Mouse (Mus musculus): ENCODE measurements around the gene Pygo2.

The Pygo2 gene

DNA sequence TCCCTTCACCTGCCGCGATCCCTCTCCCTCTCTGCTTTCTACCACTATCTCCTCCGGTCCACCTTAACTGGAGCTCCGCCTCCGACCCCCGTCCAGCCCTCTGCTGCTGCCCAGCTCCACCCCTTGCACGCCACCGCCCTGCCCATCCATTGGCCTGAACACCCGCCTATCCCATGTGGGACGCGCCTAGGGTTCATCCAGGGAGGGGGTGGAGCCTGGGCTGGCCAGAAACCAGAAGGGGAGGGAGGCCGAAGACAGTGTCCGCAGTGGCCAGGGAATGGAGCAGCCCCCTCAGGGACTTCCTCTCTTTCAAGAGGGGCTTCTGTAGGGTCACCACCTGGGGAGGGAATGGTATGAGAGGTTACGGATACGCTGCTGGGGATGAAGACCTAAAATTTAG lies 36.4 kb upstream of the Pygo2 start:
- peak; percentile 99 for DNase-seq

- peak; percentile 94 for DNase-seq
Measured at GRCm38 (mm10) chr3:89394006-89394893, 35.8 kb upstream of the Pygo2 start, which contains the start of gene Zbtb7b. Gene Zbtb7b, minus strand, starts transcription at chr3:89394776.

- DNase-seq = peak; percentile 94
Measured at GRCm38 (mm10) chr3:89394894-89395256, 35.1 kb upstream of the Pygo2 start.

- peak; percentile 47 for DNase-seq
Measured at GRCm38 (mm10) chr3:89395419-89395805, 34.6 kb upstream of the Pygo2 start.

- DNase-seq = peak; percentile 86
Measured at GRCm38 (mm10) chr3:89395806-89396653, 34.0 kb upstream of the Pygo2 start.

- no peak for DNase-seq
Measured at GRCm38 (mm10) chr3:89396654-89397005, 33.4 kb upstream of the Pygo2 start.

DNA sequence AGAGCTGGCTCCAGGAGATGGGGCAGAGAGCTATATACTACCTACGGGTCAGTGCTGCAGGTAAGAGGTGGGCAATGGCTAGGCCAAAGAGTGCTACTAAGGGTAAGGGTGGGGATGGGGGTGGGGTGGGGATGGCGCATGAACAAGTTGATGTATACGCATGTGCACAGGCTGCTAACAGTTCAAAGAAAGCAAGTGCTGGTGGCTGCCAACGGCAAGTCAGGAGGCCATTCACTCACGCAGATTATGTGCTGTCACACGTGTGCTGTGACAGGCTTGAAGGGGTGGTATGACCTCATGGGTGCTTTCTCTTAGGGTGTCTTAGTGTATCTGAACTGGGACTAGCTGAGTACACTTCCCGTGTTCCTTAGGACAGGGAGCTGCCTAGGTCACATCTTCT lies 28.7 kb upstream of the Pygo2 start:
- no peak for DNase-seq

DNA sequence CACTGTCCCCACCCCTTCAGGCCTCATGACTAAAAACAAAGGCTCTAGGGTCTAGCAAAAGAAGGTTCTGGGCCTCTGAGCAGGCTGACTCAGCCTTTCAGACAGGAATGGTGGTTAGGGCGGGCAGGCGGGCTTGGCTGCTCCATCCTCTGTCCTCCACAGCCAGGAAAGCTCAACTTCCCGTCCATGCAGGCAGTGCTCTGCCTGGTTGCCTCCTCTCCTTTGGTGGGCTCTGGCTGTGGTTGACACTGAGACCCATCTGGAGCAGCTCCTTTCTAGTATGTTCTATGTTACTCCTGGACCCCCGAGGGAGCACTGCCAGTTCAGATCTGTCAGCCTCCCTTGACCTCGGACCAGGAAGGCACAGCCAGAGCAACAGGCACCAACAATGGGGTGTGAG lies 27.3 kb upstream of the Pygo2 start, which contains the start of gene Lenep:
TSS of gene Lenep (minus strand) at position 101 of the 400 bp plus-strand sequence.
- no peak for DNase-seq

GRCm38 (mm10) chr3:89406887-89407286 lies 23.1 kb upstream of the Pygo2 start:
- no peak for DNase-seq

DNA sequence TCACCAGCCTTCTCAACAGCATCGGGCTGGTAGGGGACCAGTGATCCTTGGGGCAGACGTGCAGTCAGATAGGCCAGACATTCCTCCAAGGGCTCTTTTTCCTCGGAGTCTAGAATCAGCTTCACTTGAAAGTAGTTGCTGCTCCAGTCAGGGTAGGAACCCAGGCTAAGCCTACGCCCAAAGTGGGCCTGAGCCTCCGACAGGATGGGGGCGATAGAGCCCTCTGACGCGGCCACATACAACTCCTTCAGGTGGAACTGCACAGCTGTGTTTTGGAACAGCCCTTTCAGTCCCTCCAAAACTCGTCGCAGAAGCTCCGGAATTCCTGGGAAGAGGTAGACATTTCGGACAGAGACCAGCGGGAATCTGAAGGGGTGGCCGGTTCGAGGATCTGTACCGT lies 21.6 kb upstream of the Pygo2 start:
- no peak for DNase-seq

DNA sequence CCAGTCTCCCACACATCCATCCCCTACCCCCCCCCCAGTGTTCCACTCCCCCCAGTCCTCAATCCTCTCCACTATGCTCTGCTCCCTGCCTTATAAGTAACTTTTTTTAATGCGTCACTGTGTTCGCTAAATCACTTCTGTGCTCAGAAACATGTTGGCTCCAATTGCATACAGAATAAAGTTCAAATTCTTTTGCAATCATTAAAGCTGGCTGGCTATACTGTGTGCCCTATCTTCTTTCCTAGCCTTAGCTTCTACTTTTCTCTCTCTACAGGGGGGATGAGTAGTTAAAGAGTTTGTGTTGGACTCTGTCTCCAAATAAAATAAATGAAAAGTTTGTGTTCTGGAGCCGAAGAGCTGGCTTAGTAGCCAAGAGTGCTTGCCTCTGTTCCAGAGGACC lies 20.3 kb upstream of the Pygo2 start:
- DNase-seq = no peak

- no peak for DNase-seq
Measured at GRCm38 (mm10) chr3:89410864-89411263, 19.1 kb upstream of the Pygo2 start.

GRCm38 (mm10) chr3:89411490-89412393 lies 18.3 kb upstream of the Pygo2 start, which contains the start of gene Flad1:
Gene Flad1, minus strand, starts transcription at chr3:89411870.
- DNase-seq = peak; percentile 100

DNA sequence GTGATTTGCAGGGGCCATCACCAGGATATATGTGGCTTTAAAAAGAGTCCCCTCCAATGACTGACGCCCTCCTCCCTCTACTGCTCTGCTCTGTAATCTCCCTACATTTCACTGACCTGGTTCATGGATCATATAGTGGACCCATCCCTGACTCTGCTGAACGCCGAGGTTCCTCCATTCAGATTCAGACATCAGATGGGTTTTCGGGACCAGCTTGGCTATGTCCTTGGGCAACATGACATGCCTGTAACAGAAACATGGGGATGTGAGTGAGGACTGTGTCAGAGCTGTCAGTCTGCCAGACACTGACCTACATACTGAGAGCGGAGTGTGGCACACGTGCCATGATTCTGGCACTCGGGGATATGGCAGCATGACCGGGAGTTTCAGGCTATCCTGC lies 13.9 kb upstream of the Pygo2 start:
- no peak for DNase-seq

GRCm38 (mm10) chr3:89417131-89417530 lies 12.9 kb upstream of the Pygo2 start:
- DNase-seq = no peak

DNA sequence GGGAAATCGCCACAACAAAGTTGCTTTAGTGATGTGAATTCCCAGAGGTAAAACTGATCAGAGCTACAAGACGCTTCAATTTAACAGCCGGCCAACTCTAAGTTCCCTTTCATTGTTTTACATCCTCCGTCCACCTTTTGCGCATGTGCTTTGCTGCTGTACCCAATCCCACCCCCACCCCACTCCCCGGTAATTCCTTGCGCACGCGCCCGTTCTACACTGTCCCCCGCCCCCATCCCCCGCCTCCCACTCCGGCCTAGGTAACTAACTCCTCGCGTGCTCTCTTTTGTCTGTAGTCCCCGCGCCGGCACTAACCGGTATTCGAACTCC lies 12.2 kb upstream of the Pygo2 start:
- DNase-seq = no peak

- DNase-seq = peak; percentile 99
Measured at GRCm38 (mm10) chr3:89418170-89418860, 11.7 kb upstream of the Pygo2 start, which contains the start of the genes Cks1b and Shc1. Gene Cks1b, minus strand, starts transcription at chr3:89418383. Gene Shc1, plus strand, starts transcription at chr3:89418443.

DNA sequence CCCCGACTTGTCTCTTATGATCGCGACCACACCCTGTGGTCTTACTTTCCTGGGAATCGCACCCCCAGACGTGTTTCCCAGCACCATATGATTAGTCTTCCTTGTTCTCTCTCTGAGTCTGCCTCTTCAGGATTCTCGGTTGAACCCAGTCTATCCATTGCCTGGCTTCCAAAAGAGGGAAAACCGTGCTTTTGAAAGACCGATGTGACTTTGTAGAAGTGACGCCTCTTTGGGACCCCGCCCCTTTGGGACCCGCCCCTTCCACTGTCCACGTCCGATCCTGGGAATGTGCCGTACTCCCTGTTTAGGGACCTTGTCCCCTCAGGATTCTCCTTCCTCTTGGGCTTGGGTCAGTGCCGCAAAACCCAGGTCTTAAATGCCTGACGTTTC lies 11.2 kb upstream of the Pygo2 start:
- peak; percentile 86 for DNase-seq

DNA sequence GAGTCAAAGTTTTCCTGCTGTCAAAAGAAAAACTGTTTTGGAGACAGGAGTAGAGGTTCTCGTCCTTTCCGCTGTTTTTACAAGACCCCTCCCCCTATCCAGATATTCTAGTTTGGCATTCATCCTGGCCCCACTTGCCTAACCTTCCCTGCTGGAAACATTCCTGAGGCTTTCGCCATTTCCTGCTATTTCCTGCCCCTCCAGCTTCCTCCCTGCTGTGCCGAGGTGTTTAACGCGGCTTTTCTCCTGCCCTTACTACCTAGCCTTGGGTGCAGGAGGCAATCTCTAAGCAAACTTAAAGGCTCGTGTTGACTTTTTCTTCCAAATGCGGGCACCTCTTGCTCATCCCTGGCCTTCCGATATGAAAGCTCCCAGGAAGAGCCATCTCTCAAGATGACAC lies 10.4 kb upstream of the Pygo2 start:
- DNase-seq = peak; percentile 77

DNA sequence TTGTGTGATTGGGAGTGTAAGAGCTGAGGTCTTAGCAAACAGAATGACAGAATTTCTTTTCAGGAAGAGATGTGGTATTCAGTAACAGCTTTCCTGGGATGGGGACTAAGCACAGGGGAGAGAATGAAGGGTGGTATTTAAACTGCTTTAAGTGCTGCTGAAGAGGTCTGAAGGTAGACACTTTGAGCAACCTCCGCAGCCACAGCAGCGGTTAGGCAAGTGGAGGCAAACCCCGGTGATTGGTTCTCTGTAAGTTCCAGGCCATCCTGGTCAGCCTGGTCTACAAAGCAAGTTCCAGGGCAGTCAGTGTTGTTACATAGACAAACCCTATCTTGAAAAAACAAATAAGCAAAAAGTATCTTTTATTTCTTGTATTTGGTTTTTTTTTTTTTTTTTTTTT lies 10.0 kb upstream of the Pygo2 start:
- no peak for DNase-seq

GRCm38 (mm10) chr3:89420421-89420820 lies 9.6 kb upstream of the Pygo2 start:
- no peak for DNase-seq
